Mouse (Mus musculus): ENCODE data around the gene Gen1. TPM values are rescaled to one million over a fixed set of nuclear protein-coding genes. Genes with fewer than 3 reads are reported as not detected.

Gene Gen1
- polyA plus RNA-seq, 1 experiment: 0.95 TPM

DNA sequence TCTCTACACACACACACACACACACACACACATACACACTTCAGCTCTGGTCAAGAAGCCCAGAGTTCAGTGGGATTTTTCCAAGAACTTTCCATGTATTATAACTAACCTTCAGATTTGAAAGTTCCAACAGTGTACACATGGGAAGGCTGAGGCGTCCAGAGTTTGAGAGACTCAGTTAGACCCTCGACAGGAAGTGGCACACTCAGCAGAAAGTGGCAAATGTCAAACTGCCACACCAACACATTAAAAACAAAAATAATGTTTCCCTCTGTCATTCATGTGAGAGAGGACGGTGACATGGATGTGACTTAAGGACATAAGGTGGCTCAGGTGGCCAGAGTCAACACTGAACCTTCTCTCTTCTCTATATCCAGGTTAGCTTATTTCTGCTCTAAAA lies 55.2 kb downstream of the Gen1 start:
- no peak overlapping the region for H3K4me3 ChIP-seq (ENCODE audit: insufficient read depth, low read depth, low read length)
- no peaks in the 10 kb centered on the region for H3K4me1 ChIP-seq (ENCODE audit: control insufficient read depth, insufficient read depth, insufficient read length, low read length)
- H3K27ac ChIP-seq (replicated peaks; ENCODE audit: low read depth, low read length): no peak overlapping the region

DNA sequence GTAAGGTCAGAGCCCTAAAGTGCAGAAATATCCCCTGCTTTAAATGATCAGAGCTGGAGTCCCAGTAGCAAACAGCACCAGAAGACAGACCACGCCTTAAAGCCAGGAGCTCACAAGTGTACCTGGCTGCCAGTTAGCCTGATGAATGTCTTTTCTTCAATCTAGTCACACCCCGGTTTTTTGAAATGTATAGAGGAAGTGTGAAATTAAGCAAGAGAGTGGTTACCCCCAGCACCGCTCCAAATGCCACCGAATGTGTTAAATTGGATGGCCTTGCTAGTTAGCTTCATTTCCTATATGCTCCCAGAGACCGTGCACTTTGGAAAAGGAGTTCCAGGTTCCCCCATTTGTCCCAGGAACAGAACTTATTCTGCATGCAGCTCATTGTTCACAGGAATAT lies 56.0 kb downstream of the Gen1 start:
- no peak overlapping the region for H3K4me3 ChIP-seq (ENCODE audit: insufficient read depth, low read depth, low read length)
- H3K27ac ChIP-seq (replicated peaks; ENCODE audit: low read depth, low read length): no peak overlapping the region
- 0 out of 2 replicates have a peak, but pooled peaks cover under 1% of the 10 kb centered on the region for H3K4me1 ChIP-seq (ENCODE audit: control insufficient read depth, insufficient read depth, insufficient read length, low read length)

DNA sequence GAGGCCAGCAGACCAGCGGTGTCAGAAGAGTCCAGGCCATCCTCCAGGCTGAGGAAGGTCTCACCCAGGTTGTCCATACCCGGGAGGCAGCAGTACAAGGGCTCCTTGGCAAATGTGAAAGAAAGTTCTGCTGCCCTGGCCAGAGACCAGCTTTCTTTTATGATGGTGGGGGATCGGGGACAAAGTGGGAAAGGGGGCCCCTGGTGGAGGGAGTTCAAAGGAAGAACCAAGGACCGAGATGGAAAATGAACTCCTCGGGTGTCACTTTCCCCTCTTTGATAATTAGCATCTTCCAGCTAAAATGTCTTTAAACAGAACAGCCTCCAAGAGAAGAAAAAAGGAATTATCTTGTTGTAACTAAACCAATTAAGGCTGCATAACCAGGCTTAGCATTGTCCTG lies 56.7 kb downstream of the Gen1 start, which contains the start of gene Msgn1:
TSS of gene Msgn1 (minus strand) at position 101 of the 400 bp plus-strand sequence.
- Histone ChIP-seq H3K27ac (replicated peaks; ENCODE audit: low read depth, low read length) (no peak within 1 kb of the TSS), H3K4me3 (ENCODE audit: insufficient read depth, low read depth, low read length) (no peak within 1 kb of the TSS), H3K4me1 (ENCODE audit: control insufficient read depth, insufficient read depth, insufficient read length, low read length) (0 out of 2 replicates have a peak, but pooled peaks cover 5% of the 10 kb centered on the region)

DNA sequence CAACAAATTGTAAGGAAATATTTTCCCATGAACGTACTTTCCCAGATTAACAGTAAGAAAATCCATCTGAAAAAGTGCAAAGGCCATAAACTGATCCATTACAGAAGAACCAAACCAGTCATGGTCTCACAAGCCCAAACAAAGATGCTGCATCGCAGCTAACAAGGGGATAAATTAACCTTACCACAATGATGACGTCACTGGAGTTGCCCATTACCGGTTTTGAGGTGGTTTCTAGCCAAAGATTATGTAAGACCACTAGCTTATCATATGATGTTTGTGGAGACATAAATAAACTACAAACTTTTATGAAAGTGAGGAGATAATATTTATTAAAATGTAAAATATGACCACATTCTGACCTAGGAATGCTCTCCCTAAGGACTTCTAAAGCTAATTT lies 59.3 kb downstream of the Gen1 start:
- Histone ChIP-seq H3K4me3 (ENCODE audit: insufficient read depth, low read depth, low read length) (no peak overlapping the region), H3K27ac (replicated peaks; ENCODE audit: low read depth, low read length) (no peak overlapping the region)

DNA sequence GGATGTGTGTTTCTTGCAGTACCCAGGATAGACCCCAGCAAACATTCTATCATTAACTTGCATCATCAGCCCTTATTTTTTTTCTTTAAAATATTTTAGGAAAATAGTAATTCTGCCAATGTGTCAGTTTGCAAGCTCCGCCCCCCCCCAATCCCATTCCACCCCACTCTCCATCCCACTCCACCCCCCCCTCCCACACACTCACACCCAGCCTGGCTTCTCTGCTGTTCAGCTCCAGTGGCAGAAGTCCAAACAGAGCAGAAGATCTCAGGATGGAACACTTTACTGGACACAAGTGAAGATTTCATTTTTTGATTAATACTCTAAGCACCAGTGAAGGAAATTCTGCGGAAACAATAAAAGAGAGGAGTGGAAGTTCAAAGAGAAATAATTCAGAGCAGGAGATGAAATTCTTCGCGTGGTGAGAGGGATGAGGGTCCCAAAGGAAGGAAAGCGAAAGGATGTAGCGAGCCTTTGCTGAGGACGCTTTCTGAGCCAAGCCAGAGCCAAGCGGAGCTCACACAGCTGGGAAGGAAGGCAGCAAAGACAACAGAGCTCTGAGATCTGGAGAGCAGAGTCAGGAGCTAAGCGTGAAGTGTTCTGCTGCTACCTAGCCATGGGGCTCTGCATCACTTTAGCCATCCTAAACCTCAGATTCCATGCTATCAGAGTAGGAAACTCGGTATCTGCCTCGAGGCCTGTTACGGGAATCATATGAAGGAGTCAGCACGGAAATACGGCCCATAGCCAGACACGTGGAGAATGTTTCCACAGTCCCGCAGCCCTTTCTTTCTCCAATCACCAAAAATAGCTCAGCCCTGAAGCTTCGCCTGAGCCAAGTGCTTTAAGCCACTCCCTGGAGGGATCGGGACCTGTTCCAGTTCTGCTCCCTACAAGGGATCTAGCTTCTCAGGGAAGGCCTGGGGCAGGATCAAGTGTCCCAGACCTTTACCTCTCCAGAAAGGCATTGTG lies 61.6 kb downstream of the Gen1 start:
- H3K27ac ChIP-seq (replicated peaks; ENCODE audit: low read depth, low read length): peak overlapping the region; percentile 59
- no peak overlapping the region; the same call in 1 of the 2 replicates for H3K4me3 ChIP-seq (ENCODE audit: insufficient read depth, low read depth, low read length)
- H3K4me1 ChIP-seq (ENCODE audit: control insufficient read depth, insufficient read depth, insufficient read length, low read length): 0 out of 2 replicates have a peak, but pooled peaks cover 5% of the 10 kb centered on the region

More for the DNA sequence above, 59.3 kb downstream of the Gen1 start:
- H3K4me1 ChIP-seq (ENCODE audit: control insufficient read depth, insufficient read depth, insufficient read length, low read length): 0 out of 2 replicates have a peak, but pooled peaks cover 5% of the 10 kb centered on the region

DNA sequence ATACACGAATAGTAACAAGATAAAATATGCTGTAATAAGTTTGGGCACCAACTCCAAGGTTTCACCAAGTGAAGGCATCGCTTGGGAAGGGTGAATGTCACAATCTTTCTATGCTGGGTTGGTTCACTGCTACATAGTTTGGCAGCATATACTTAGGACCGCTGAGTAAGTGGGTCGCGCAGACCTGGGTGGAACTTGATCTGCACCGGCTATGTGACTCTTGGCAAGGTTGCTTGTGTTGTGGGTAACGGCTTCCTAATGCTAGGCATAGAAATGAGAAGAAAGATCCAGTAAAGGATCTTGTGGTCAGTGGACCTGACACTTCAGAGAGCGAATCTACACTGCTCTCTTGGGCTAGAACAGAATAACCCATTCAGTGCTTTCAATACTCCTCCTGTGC lies 63.1 kb downstream of the Gen1 start:
- H3K4me1 ChIP-seq (ENCODE audit: control insufficient read depth, insufficient read depth, insufficient read length, low read length): 0 out of 2 replicates have a peak, but pooled peaks cover 5% of the 10 kb centered on the region
- no peak overlapping the region for H3K27ac ChIP-seq (replicated peaks; ENCODE audit: low read depth, low read length)
- no peak overlapping the region for H3K4me3 ChIP-seq (ENCODE audit: insufficient read depth, low read depth, low read length)

DNA sequence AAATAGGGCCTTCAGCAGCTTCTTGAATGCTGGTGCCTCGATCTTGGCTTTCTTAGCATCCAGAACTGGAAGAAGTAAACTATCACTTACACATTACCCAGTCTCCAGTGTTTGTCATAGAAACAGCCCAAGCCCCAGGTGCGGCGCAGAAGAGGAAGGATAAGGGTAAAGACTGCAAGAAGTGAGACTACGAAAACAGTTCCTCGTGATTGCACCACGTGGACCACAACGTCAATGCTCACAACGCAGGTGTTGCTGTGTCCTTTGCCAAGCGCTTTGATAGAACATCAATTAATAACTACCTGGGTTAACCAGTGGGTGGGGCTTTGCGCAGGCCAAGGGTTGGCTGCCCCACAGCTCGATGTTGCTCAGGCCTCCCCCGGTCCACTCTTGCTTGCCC lies 64.9 kb downstream of the Gen1 start:
- Histone ChIP-seq H3K4me1 (ENCODE audit: control insufficient read depth, insufficient read depth, insufficient read length, low read length) (0 out of 2 replicates have a peak, but pooled peaks cover 5% of the 10 kb centered on the region), H3K4me3 (ENCODE audit: insufficient read depth, low read depth, low read length) (no peak overlapping the region), H3K27ac (replicated peaks; ENCODE audit: low read depth, low read length) (no peak overlapping the region)

DNA sequence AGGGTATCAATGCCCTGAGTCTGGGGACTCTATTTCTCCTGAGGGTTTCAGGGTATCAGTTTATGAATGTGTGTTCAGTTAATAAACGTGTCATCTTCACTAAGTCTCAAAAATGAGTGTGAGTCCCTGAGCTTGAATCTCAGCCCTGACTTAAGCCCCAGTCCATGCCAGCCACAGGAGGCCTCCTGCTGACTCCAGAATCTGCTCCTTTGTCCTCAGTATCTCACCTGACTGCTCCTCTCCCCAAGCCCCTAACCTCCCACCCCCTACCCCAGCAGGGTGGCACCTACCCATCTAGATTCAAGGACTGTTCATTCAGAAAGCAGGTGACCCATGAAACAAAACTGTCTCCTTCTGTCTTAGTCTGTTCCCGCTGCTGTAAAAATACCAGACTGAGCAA lies 67.0 kb downstream of the Gen1 start:
- no peak overlapping the region for H3K27ac ChIP-seq (replicated peaks; ENCODE audit: low read depth, low read length)

DNA sequence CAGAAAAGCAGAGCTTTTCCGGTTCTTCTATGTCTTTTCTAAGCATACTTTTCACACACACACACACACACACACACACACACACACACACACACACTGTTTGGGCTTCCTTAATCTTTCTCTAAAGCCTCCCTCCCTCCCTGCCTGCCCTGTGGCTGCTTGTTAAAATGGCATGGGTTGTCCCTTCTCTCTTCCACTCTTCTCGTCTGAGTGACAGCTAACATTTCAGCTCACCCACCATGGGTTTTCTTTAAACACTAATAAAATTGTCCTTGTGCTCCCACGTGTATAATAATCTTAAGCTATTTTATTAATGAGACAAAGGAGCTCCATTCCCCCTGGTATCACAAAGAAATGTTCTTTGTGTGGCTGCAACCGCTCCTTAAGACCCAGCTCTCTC lies 67.6 kb downstream of the Gen1 start:
- Histone ChIP-seq H3K27ac (replicated peaks; ENCODE audit: low read depth, low read length) (no peak overlapping the region), H3K4me3 (ENCODE audit: insufficient read depth, low read depth, low read length) (no peak overlapping the region), H3K4me1 (ENCODE audit: control insufficient read depth, insufficient read depth, insufficient read length, low read length) (no peaks in the 10 kb centered on the region)

More for the DNA sequence above, 67.0 kb downstream of the Gen1 start:
- H3K4me1 ChIP-seq (ENCODE audit: control insufficient read depth, insufficient read depth, insufficient read length, low read length): no peaks in the 10 kb centered on the region
- H3K4me3 ChIP-seq (ENCODE audit: insufficient read depth, low read depth, low read length): no peak overlapping the region

DNA sequence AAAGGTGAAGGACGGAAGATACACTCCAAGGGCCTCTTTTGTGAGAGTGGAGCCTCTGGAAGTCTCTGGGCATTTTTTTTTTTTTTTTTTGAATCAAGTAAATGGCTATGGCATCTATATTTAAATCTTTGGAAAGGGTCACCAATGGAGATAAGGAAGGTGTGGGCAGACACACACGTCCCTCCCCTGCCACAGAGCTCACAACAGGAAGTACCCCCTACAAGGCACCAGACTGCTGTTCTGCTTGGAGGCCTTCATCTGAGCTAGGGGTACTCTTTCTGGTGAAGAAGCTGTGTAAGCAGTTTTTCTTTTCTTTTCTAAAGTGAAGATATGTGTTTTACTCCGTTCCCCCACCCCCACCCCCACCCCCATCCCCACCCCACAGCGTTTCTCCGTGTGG lies 68.8 kb downstream of the Gen1 start:
- peak overlapping the region; percentile 71; the same call in 1 of the 2 replicates for H3K27ac ChIP-seq (replicated peaks; ENCODE audit: low read depth, low read length)
- no peaks in the 10 kb centered on the region for H3K4me1 ChIP-seq (ENCODE audit: control insufficient read depth, insufficient read depth, insufficient read length, low read length)
- no peak overlapping the region for H3K4me3 ChIP-seq (ENCODE audit: insufficient read depth, low read depth, low read length)

DNA sequence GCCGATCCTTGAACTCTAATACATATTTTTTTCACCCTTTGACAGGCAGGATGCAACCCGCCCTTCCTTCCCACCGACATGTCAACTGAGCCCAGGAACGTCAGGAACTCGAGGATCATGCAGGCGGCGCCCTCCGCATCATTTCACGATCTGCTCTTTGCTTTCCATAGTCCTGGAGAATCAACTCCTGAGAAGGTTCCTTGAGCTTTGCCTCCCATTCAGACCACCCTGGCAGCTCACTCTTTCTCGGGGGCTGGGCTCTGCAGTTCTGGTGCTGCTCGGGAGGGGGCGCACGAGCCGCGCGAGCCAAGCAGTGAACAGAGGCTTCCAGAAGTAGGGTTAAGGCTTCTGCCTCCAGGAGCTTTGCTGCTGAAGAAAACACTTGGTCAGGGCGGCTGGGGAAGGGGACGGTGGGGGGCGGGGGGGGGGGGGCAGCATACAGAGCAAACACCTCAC lies 69.4 kb downstream of the Gen1 start:
- H3K4me1 ChIP-seq (ENCODE audit: control insufficient read depth, insufficient read depth, insufficient read length, low read length): no peaks in the 10 kb centered on the region
- peak overlapping the region; percentile 24; the same call in 1 of the 2 replicates for H3K4me3 ChIP-seq (ENCODE audit: insufficient read depth, low read depth, low read length)
- peak overlapping the region; percentile 62 for H3K27ac ChIP-seq (replicated peaks; ENCODE audit: low read depth, low read length)

DNA sequence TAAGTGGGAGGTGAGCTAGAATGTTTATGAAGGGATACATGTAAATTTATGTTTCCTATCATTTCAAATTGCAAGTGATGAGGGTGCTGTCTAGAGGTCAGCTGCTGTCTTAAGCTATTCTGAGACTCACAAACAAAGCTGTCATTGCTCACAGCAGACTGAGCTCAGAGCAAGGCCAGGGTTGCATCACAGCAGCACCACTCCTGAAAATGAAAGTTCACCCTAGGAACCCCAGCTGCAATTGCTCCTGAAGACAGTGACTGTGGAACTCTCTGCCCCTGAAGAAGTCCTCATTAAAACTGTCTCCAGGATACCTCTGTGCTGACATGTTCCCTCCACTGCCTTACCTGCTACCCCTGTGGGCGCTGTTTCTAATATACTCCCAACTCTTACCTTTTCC lies 70.6 kb downstream of the Gen1 start:
- Histone ChIP-seq H3K4me3 (ENCODE audit: insufficient read depth, low read depth, low read length) (no peak overlapping the region), H3K27ac (replicated peaks; ENCODE audit: low read depth, low read length) (no peak overlapping the region), H3K4me1 (ENCODE audit: control insufficient read depth, insufficient read depth, insufficient read length, low read length) (no peaks in the 10 kb centered on the region)

Other genes with a start within 250 kb of the Gen1 start
- gene Kcns3, start 114.7 kb downstream of the Gen1 start, polyA plus RNA-seq (2012; ENCODE audit: insufficient read depth, insufficient read length, missing spikeins): 9.7 and 11.2 TPM in 2 replicates
- not detected in 2 replicates for gene Msgn1, start 56.8 kb downstream of the Gen1 start, polyA plus RNA-seq (2012; ENCODE audit: insufficient read depth, insufficient read length, missing spikeins)
- gene Smc6, start 85 bp upstream of the Gen1 start, polyA plus RNA-seq (2012; ENCODE audit: insufficient read depth, insufficient read length, missing spikeins): 33.0 and 58.1 TPM in 2 replicates
- gene Vsnl1, start 170.8 kb upstream of the Gen1 start, polyA plus RNA-seq (2012; ENCODE audit: insufficient read depth, insufficient read length, missing spikeins): 0.79 TPM in 1 of 2 replicates, not detected in the other
- not detected in 2 replicates for gene Rad51ap2, start 190.3 kb upstream of the Gen1 start, polyA plus RNA-seq (2012; ENCODE audit: insufficient read depth, insufficient read length, missing spikeins)